Mouse (Mus musculus) heart, postnatal 0 days (tissue): Measurements from ENCODE around the gene Notch2.

ENCODE experiments used
- CTCF ChIP-seq: IDR thresholded peaks from 2 replicates; pipeline ENCODE4 v1.5.1; 2016; ENCODE audit warnings: antibody characterized with exemption, control low read depth, low read depth
- EP300 ChIP-seq: IDR thresholded peaks from 2 replicates; pipeline ENCODE4 v1.6.1; 2016; ENCODE audit warnings: antibody characterized with exemption, low read depth

- TF ChIP-seq CTCF: no peak
- TF ChIP-seq EP300: no peak
Observed at GRCm38 (mm10) chr3:98072570-98072969, 59.2 kb downstream of the Notch2 start.
